Mouse (Mus musculus) lung, embryonic 14.5 days (tissue): Measurements from ENCODE around the gene Tubb5. TPM values are rescaled to one million over a fixed set of nuclear protein-coding genes. Genes with fewer than 3 reads are reported as not detected.

Experiments
- ATAC-seq: fragments of 200-750 bp; cut with Nextera tagmentation; 2 replicates; pipeline ENCODE4 v1.8.0; 2017; ENCODE audit warnings: mild to moderate bottlenecking, moderate TSS enrichment, moderate library complexity; ENCODE audit not compliant: insufficient read depth
- DNase-seq: peaks from one replicate; pipeline ENCODE4 v3.0.0-alpha.2; 2015
- H3K27ac ChIP-seq: fragments of 300-500 bp; sonication (generic); 2 replicates; pipeline ENCODE4 v1.5.1; 2014; ENCODE audit warnings: low read depth, mild to moderate bottlenecking, moderate library complexity
- H3K27me3 ChIP-seq: fragments of 300-500 bp; sonication (generic); 2 replicates; pipeline ENCODE4 v1.6.1; 2014; ENCODE audit warnings: low read length, control low read depth; ENCODE audit not compliant: insufficient read depth
- H3K36me3 ChIP-seq: fragments of 300-500 bp; sonication (generic); 2 replicates; pipeline ENCODE4 v1.6.1; 2014; ENCODE audit warnings: control low read depth; ENCODE audit not compliant: insufficient read depth
- H3K4me1 ChIP-seq: fragments of 300-500 bp; sonication (generic); 2 replicates; pipeline ENCODE4 v1.6.1; 2014; ENCODE audit warnings: antibody characterized with exemption, control low read depth; ENCODE audit not compliant: insufficient read depth
- H3K4me2 ChIP-seq: fragments of 300-500 bp; sonication (generic); 2 replicates; pipeline ENCODE4 v1.6.1; 2014; ENCODE audit warnings: mild to moderate bottlenecking
- H3K4me3 ChIP-seq: fragments of 300-500 bp; sonication (generic); 2 replicates; pipeline ENCODE4 v1.5.1; 2014; ENCODE audit warnings: low read depth, low read length
- H3K9ac ChIP-seq: fragments of 300-500 bp; sonication (generic); 2 replicates; pipeline ENCODE4 v1.6.1; 2014
- H3K9me3 ChIP-seq: fragments of 300-500 bp; sonication (generic); 2 replicates; pipeline ENCODE4 v1.6.1; 2016; ENCODE audit warnings: low read depth, low read length, control low read depth
- CTCF ChIP-seq: IDR thresholded peaks from 2 replicates; pipeline ENCODE4 v1.5.1; 2016; ENCODE audit warnings: antibody characterized with exemption, low read depth
- WGBS: fragments of 180-500 bp; shearing (Covaris S2); extraction: QIAGEN DNeasy Blood & Tissue Kit; methylation state at CpG from one replicate; pipeline ENCODE4 v1.1.7; 2014; 5-methylcytosine and 5-hydroxymethylcytosine counted together
- polyA plus RNA-seq: library from polyadenylated mRNA; unstranded; fragments of >200 nt; fragmentation: Nextera tagmentation; extraction: Ambion mirVana; gene quantifications from 2 replicates; pipeline ENCODE4 v1.2.1, GENCODE M21; 2014

Gene Tubb5
- polyA plus RNA-seq, 1 experiment from 2014 or later = 1,206 TPM

DNA sequence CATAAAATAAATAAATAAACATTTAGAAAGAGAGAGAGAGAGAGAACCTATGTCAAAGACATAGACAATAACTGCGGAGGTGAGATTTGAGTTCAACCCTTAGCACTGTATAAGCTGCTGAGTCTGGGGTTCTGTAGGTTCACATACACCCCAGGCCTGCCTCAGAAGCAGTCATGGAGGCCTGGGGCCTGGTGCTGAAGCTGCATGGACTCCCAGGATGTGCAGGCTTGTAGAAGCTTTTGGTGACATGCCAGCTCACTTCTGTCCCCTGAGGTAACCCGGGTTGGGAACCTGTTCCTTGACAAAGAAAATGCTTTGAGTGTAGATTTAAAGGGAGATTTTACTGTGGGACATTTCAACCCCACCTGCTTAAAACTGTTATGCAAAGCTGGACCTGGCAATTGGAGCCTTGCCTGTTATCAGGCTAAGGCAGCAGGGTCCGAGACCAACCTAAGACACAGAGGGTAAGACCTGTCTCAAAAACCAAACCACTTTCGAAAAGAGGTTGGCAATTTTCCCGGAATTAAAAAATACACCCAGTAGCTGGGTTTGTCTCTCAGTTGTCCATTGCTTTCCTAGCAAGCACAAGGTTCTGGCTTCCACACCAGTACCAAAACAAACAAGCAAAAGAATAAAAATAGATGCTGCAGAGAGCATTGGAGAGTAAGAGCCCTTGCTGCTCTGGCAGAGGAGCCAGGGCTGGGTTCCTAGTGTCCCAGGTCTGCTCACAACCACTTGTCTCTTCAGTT lies 27.0 kb downstream of the Tubb5 start:
- WGBS = 57% methylated on average over 5 of the region's 5 CpGs
- Histone ChIP-seq H3K27ac (no peak overlapping the region), H3K4me3 (no peak overlapping the region)

DNA sequence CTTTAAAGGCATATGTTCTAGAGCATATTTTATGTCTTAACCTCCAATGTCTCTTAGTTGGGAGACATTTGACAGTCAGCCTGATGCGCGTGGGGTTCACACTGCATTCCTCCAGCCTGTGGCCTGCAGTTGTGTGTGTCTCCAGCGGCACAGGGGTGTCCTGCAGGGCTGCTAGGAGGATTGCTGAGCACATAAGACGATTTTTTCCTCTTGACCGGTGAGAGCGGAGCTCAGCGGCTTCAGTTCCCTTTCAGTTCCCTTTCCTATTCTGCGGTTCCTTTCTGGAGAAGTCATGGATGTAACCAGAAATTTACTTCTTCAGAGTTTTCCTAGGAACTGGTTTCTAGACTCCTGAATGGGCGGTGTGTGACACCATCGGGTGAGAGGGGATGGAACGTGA lies 28.7 kb downstream of the Tubb5 start:
- 86% methylated on average over 11 of the region's 11 CpGs for WGBS
- Histone ChIP-seq H3K4me2 (no peak overlapping the region), H3K4me3 (no peak overlapping the region), H3K9me3 (no peaks in the 10 kb centered on the region), H3K36me3 (no peaks in the 10 kb centered on the region), H3K9ac (no peak overlapping the region), H3K27me3 (no peaks in the 10 kb centered on the region), H3K4me1 (peaks cover 18% of the 10 kb centered on the region), H3K27ac (no peak overlapping the region)
- DNase-seq (no peak), ATAC-seq (no peak)
- no peak for TF ChIP-seq CTCF

More for the DNA sequence above, 27.0 kb downstream of the Tubb5 start:
- H3K4me1 ChIP-seq = peaks cover 21% of the 10 kb centered on the region
- no peaks in the 10 kb centered on the region for H3K9me3 ChIP-seq
- no peak for DNase-seq
- no peaks in the 10 kb centered on the region for H3K27me3 ChIP-seq
- no peak for TF ChIP-seq CTCF
- ATAC-seq = no peak
- no peaks in the 10 kb centered on the region for H3K36me3 ChIP-seq
- no peak overlapping the region for H3K4me2 ChIP-seq
- no peak overlapping the region for H3K9ac ChIP-seq

DNA sequence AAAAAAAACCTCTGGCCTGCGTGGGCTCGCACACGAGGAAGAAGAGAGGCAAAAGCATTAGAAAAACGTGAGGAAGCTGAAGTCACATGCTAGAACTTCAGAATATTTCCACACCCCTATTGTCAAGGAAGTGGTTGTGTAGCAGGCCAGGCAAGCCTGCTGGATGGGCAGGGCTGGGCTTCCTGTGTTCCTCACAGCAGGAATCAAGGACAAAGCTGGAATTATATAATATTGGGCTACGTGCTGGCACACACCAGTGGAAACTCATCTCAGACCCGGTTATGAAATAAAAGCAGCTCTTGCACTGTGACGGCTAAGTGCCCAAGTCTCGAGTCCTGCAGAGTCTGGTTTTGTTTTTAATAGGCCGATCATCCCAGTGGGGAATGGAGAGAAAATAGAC lies 30.0 kb downstream of the Tubb5 start:
- 61% methylated on average over 9 of the region's 9 CpGs for WGBS

DNA sequence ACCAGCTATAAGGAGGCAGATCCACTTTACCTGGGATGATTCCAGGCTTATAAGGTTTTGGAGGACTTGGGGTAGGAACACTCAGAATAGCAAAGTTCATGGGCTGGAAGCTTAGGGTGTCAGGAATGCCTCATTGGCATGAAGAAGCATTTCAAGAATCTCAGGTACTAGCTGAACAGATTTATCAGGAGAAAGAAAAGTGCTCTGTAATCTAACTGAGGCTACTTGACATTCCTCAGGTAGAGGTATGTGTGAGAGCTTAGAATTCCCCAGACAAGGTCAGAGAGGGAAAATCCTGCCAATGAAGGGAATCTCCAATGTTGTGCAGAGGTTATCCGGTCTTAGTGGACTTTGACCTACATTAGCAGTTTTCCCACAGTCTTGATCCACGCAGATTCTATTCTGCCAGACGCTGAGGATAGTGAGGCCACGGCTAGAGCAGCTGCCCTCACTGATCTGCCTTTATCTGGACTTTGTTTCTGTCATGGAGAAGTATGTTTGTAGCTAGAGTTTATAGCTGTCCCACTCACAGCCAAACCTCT lies 34.2 kb downstream of the Tubb5 start:
- ATAC-seq = peak; percentile 36; the same call in 1 of the 2 replicates
- H3K4me2 ChIP-seq = no peak overlapping the region

More for the DNA sequence above, 30.0 kb downstream of the Tubb5 start:
- Histone ChIP-seq H3K27me3 (no peaks in the 10 kb centered on the region), H3K4me1 (peaks cover 10% of the 10 kb centered on the region; the same call in 1 of the 2 replicates), H3K27ac (0 out of 2 replicates have a peak overlapping the region, but pooled peaks have one; percentile 2), H3K4me2 (no peak overlapping the region), H3K4me3 (no peak overlapping the region), H3K9ac (no peak overlapping the region), H3K9me3 (no peaks in the 10 kb centered on the region), H3K36me3 (no peaks in the 10 kb centered on the region)
- ATAC-seq (no peak), DNase-seq (peak; percentile 28)
- no peak for TF ChIP-seq CTCF

DNA sequence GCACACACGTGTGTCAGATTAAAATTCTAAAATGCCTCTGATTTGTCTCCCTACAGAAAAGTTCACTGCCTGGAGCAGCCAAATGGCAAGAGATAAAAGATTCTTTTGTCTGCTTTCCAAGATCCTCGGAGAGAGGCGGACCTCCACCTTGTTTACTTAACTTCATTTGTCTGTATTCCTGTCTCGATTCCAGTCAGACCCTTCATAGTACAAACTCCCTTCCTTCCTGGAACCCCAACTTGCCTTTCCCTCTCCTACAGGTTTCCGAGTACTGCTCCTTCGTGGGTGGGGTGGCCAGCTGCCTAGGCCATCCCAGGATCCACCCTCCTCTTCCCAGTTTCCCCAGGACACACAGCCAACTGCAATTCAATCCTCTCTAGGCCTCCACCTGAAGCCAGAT lies 35.1 kb downstream of the Tubb5 start:
- no peak for TF ChIP-seq CTCF
- no peaks in the 10 kb centered on the region for H3K36me3 ChIP-seq
- H3K9ac ChIP-seq = no peak overlapping the region
- WGBS = 20% methylated on average over 6 of the region's 6 CpGs
- H3K4me2 ChIP-seq = no peak overlapping the region
- H3K27ac ChIP-seq = peak overlapping the region; percentile 60; the same call in 1 of the 2 replicates
- peak; percentile 46 for DNase-seq
- peaks cover 3% of the 10 kb centered on the region; the same call in 1 of the 2 replicates for H3K4me1 ChIP-seq
- no peaks in the 10 kb centered on the region for H3K27me3 ChIP-seq
- no peak; the same call in 1 of the 2 replicates for ATAC-seq
- no peak overlapping the region for H3K4me3 ChIP-seq
- H3K9me3 ChIP-seq = no peaks in the 10 kb centered on the region

More for the DNA sequence above, 34.2 kb downstream of the Tubb5 start:
- H3K4me1 ChIP-seq = peaks cover 3% of the 10 kb centered on the region; the same call in 1 of the 2 replicates
- no peak for TF ChIP-seq CTCF
- H3K9me3 ChIP-seq = no peaks in the 10 kb centered on the region
- H3K27me3 ChIP-seq = no peaks in the 10 kb centered on the region
- no peak overlapping the region for H3K4me3 ChIP-seq
- peak; percentile 37 for DNase-seq
- WGBS = 58% methylated on average over 4 of the region's 4 CpGs
- no peaks in the 10 kb centered on the region for H3K36me3 ChIP-seq
- no peak overlapping the region for H3K9ac ChIP-seq
- peak overlapping the region; percentile 77 for H3K27ac ChIP-seq

DNA sequence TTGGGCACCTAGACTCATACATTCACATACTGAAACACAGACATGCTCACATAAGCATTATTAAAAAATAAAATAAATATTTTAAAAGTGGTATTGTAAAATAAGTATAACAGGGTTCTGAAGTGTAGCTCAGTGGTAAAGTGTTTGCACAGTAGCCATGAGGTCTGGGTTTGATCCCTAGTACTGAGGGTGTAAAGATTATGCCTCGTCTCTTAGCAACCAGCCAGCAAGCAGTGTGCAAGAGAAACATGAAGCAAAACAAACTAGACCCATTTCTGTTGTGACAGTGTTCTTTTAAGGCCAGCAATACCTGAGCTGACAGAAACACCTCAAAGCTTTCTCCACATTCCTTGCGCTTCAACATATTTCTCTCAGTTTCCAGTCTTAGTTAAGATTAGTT lies 37.2 kb downstream of the Tubb5 start:
- no peak for TF ChIP-seq CTCF
- Histone ChIP-seq H3K27ac (no peak overlapping the region), H3K4me1 (peaks cover 3% of the 10 kb centered on the region; the same call in 1 of the 2 replicates), H3K4me2 (no peak overlapping the region), H3K27me3 (no peaks in the 10 kb centered on the region), H3K9ac (no peak overlapping the region), H3K36me3 (no peaks in the 10 kb centered on the region), H3K9me3 (no peaks in the 10 kb centered on the region), H3K4me3 (no peak overlapping the region)
- no peak for DNase-seq
- WGBS = 57% methylated on average over 2 of the region's 2 CpGs
- 0 out of 2 replicates have a peak, but pooled peaks have one; percentile 41 for ATAC-seq

DNA sequence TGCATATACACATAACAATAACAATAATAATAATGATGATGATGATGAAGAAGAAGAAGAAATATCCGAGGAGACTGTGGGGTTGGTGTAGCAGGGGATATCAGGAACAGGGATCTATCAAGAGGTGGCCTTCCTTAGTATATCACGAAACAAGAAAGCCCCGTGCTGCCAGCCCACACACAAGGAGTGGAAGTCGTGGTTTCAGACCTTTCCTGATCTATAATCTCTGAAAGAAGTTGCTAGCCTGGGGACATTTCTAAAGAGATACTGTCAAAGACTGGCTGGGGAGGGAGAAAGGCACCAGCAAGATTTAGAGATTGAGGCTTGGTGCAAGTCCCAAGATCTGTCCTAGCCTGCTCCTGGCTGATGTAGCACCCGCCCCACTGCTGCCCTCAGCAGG lies 41.3 kb downstream of the Tubb5 start:
- no peaks in the 10 kb centered on the region for H3K36me3 ChIP-seq
- no peak overlapping the region for H3K4me2 ChIP-seq
- no peak overlapping the region for H3K27ac ChIP-seq
- H3K9me3 ChIP-seq = no peaks in the 10 kb centered on the region
- no peak for DNase-seq
- 65% methylated on average over 5 of the region's 5 CpGs for WGBS
- TF ChIP-seq CTCF = no peak
- H3K4me1 ChIP-seq = no peaks in the 10 kb centered on the region
- H3K27me3 ChIP-seq = no peaks in the 10 kb centered on the region
- no peak overlapping the region for H3K4me3 ChIP-seq
- ATAC-seq = no peak
- no peak overlapping the region for H3K9ac ChIP-seq
